8 mouse cellular contexts compared by ENCODE assay signal in genomic region chr7:27356861-27357594, GRCm38 (mm10). TPM values are rescaled to one million over a fixed set of nuclear protein-coding genes. Genes with fewer than 3 reads are reported as not detected.
DNase-seq lines count a peak whose midpoint lies in the region; ATAC-seq and TF ChIP-seq lines count a peak whose summit lies in the region.

Gm20479 (minus strand) TSS chr7:27357419.

- WGBS in embryonic facial prominence, embryonic 10.5 days, result 4% methylated on average over 27 of the region's 27 CpGs
- 6% methylated on average over 27 of the region's 27 CpGs for WGBS in hindbrain, embryonic 11.5 days
- WGBS in liver, embryonic 13.5 days (ENCODE audit: insufficient replicate concordance), result 1% methylated on average over 27 of the region's 27 CpGs
- WGBS in neural tube, embryonic 14.5 days, result 7% methylated on average over 27 of the region's 27 CpGs

- peaks cover 46% of the 10 kb centered on the region for H3K4me1 ChIP-seq in embryonic facial prominence, embryonic 10.5 days
- peaks cover 5% of the 10 kb centered on the region; the same call in 1 of the 2 replicates for H3K4me1 ChIP-seq in hindbrain, embryonic 11.5 days (replicated peaks; ENCODE audit: control insufficient read depth, insufficient read depth, low read length)
- H3K4me1 ChIP-seq in liver, embryonic 13.5 days (replicated peaks), result peaks cover 59% of the 10 kb centered on the region
- H3K4me1 ChIP-seq in neural tube, embryonic 14.5 days (ENCODE audit: control insufficient read depth, insufficient read depth, low read length), result peaks cover 7% of the 10 kb centered on the region

- H3K4me3 ChIP-seq in gastrocnemius, adult 2 months, result peak within 1 kb of the TSS; percentile 87
- peak within 1 kb of the TSS; percentile 81 for H3K4me3 ChIP-seq in embryonic facial prominence, embryonic 10.5 days
- H3K4me3 ChIP-seq in hindbrain, embryonic 11.5 days (ENCODE audit: low read depth, low read length), result peak within 1 kb of the TSS; percentile 67
- peak within 1 kb of the TSS; percentile 76 for H3K4me3 ChIP-seq in liver, embryonic 13.5 days (replicated peaks)
- H3K4me3 ChIP-seq in neural tube, embryonic 14.5 days (ENCODE audit: low read depth, low read length), result peak within 1 kb of the TSS; percentile 46

- peaks cover 31% of the 10 kb centered on the region for H3K27me3 ChIP-seq in embryonic facial prominence, embryonic 10.5 days (replicated peaks; ENCODE audit: low read depth, poor library complexity, severe bottlenecking)
- H3K27me3 ChIP-seq in hindbrain, embryonic 11.5 days (ENCODE audit: control insufficient read depth, insufficient read depth, low read length), result peaks cover 15% of the 10 kb centered on the region
- peaks cover 12% of the 10 kb centered on the region for H3K27me3 ChIP-seq in liver, embryonic 13.5 days
- peaks cover 7% of the 10 kb centered on the region for H3K27me3 ChIP-seq in neural tube, embryonic 14.5 days (ENCODE audit: control insufficient read depth, insufficient read depth, low read length)

- peak within 1 kb of the TSS; percentile 63 for H3K27ac ChIP-seq in gastrocnemius, adult 2 months
- H3K27ac ChIP-seq in embryonic facial prominence, embryonic 10.5 days (replicated peaks), result peak within 1 kb of the TSS; percentile 81
- H3K27ac ChIP-seq in hindbrain, embryonic 11.5 days (ENCODE audit: low read depth, low read length), result no peak within 1 kb of the TSS
- H3K27ac ChIP-seq in liver, embryonic 13.5 days, result peak within 1 kb of the TSS; percentile 63
- H3K27ac ChIP-seq in neural tube, embryonic 14.5 days (ENCODE audit: low read depth, low read length), result no peak within 1 kb of the TSS

- peaks cover 17% of the 10 kb centered on the region for H3K36me3 ChIP-seq in embryonic facial prominence, embryonic 10.5 days (replicated peaks)
- H3K36me3 ChIP-seq in hindbrain, embryonic 11.5 days (ENCODE audit: control insufficient read depth, insufficient read depth, low read length), result no peaks in the 10 kb centered on the region
- H3K36me3 ChIP-seq in liver, embryonic 13.5 days, result peaks cover 9% of the 10 kb centered on the region
- H3K36me3 ChIP-seq in neural tube, embryonic 14.5 days (ENCODE audit: control insufficient read depth, insufficient read depth, low read length), result peaks cover 5% of the 10 kb centered on the region

- TF ChIP-seq CTCF in gastrocnemius, adult 2 months (IDR thresholded peaks at IDR 0.05), result no peak

- H3K9me3 ChIP-seq in embryonic facial prominence, embryonic 10.5 days, result 0 out of 2 replicates have a peak, but pooled peaks cover 5% of the 10 kb centered on the region
- H3K9me3 ChIP-seq in hindbrain, embryonic 11.5 days (ENCODE audit: control insufficient read depth, low read length), result no peaks in the 10 kb centered on the region
- no peaks in the 10 kb centered on the region for H3K9me3 ChIP-seq in liver, embryonic 13.5 days (replicated peaks)
- no peaks in the 10 kb centered on the region for H3K9me3 ChIP-seq in neural tube, embryonic 14.5 days (ENCODE audit: control insufficient read depth, low read length)

- DNase-seq in gastrocnemius, adult 2 months, result peak; percentile 31
- DNase-seq in gastrocnemius, postnatal 36 days, result no peak
- no peak for DNase-seq in embryonic facial prominence, embryonic 10.5 days (ENCODE audit: low spot score)
- DNase-seq in hindbrain, embryonic 11.5 days (ENCODE audit: low spot score), result no peak
- no peak for DNase-seq in liver, embryonic 13.5 days
- no peak for DNase-seq in ovary, postnatal 10 days (ENCODE audit: low spot score)
- DNase-seq in layer of hippocampus, postnatal 36 days, result no peak

- peak within 1 kb of the TSS; percentile 68 for H3K4me2 ChIP-seq in hindbrain, embryonic 11.5 days (replicated peaks; ENCODE audit: low read depth, low read length)
- H3K4me2 ChIP-seq in liver, embryonic 13.5 days, result peak within 1 kb of the TSS; percentile 92
- peak within 1 kb of the TSS; percentile 63 for H3K4me2 ChIP-seq in neural tube, embryonic 14.5 days (ENCODE audit: low read depth, low read length)

- ATAC-seq in hindbrain, embryonic 11.5 days (ENCODE audit: low FRiP score), result no peak
- no peak for ATAC-seq in liver, embryonic 13.5 days (ENCODE audit: low read depth)
- no peak for ATAC-seq in neural tube, embryonic 14.5 days (ENCODE audit: low read depth)

- H3K9ac ChIP-seq in hindbrain, embryonic 11.5 days (ENCODE audit: low read depth, low read length), result peak within 1 kb of the TSS; percentile 36
- peak within 1 kb of the TSS; percentile 67 for H3K9ac ChIP-seq in liver, embryonic 13.5 days
- H3K9ac ChIP-seq in neural tube, embryonic 14.5 days (replicated peaks; ENCODE audit: low read depth, low read length), result 0 out of 2 replicates have a peak within 1 kb of the TSS, but pooled peaks have one; percentile 37

- intact Hi-C loops in gastrocnemius, adult 2 months (cut with DNase I), result no loop called here
- intact Hi-C loops in gastrocnemius, postnatal 36 days (cut with DNase I), result no loop called here

RNA-seq across cellular contexts. Expression of gene Gm20479, which starts in this region (rescaled TPM):
- total RNA-seq in gastrocnemius, adult 2 months (2021), result not detected
- total RNA-seq in gastrocnemius, postnatal 36 days (2021), result not detected
- not detected in 2 replicates for polyA plus RNA-seq in embryonic facial prominence, embryonic 10.5 days (2016; fragmentation: Nextera tagmentation; extraction: Ambion mirVana)
- polyA plus RNA-seq in hindbrain, embryonic 11.5 days (2014; fragmentation: Nextera tagmentation; extraction: Ambion mirVana), result 0.33 and 0.57 TPM in 2 replicates
- polyA plus RNA-seq in liver, embryonic 13.5 days (2015; fragmentation: Nextera tagmentation; extraction: Ambion mirVana), result 0.50 TPM in 1 of 2 replicates, not detected in the other
- polyA plus RNA-seq in neural tube, embryonic 14.5 days (2014; fragmentation: Nextera tagmentation; extraction: Ambion mirVana), result not detected in 2 replicates
- not detected for total RNA-seq in layer of hippocampus, postnatal 36 days (2021)

Comparison
In these comparisons a context has a peak if more than half of its experiments do, and no peak if none do; other contexts are left out.
1. Peak in DNase-seq, H3K4me3 ChIP-seq and H3K27ac ChIP-seq in gastrocnemius, adult 2 months; RNA of the gene not detected or under 1 TPM.
2. H3K27ac ChIP-seq: peak in embryonic facial prominence, embryonic 10.5 days (single experiment) and liver, embryonic 13.5 days (single experiment); none in hindbrain, embryonic 11.5 days (single experiment) and neural tube, embryonic 14.5 days (single experiment).
3. Peak in every context shown above with its lines, with median percentiles within 50 percentile points of each other: H3K4me3 ChIP-seq, H3K4me2 ChIP-seq and H3K9ac ChIP-seq.